Mouse (Mus musculus) layer of hippocampus, adult 2 months (tissue): ENCODE data around the gene Zkscan3. TPM values are rescaled to one million over a fixed set of nuclear protein-coding genes. Genes with fewer than 3 reads are reported as not detected.

Experiments used
- DNase-seq, 2 experiments: peaks; one replicate each; pipeline ENCODE4 v3.0.0; 2022; ENCODE audit warnings: low spot score in 2 of 2
- H3K27ac ChIP-seq: fragments of 200-600 bp; 2 replicates; pipeline ENCODE4 v1.8.1; 2022
- H3K4me3 ChIP-seq: fragments of 200-600 bp; 2 replicates; pipeline ENCODE4 v1.8.1; 2022; ENCODE audit warnings: mild to moderate bottlenecking
- CTCF ChIP-seq: fragments of 200-600 bp; conservative IDR thresholded peaks from 2 replicates; pipeline ENCODE4 v1.8.1; 2022; ENCODE audit warnings: antibody characterized with exemption, mild to moderate bottlenecking, moderate library complexity
- microRNA-seq, 2 experiments: library from miRNA; unstranded; fragments of <30 nt; microRNA quantifications; one replicate each; pipeline ENCODE4 v1.2.0; 2021
- total RNA-seq, 2 experiments: library from RNA; stranded (reverse); gene quantifications; 2 replicates each; pipeline ENCODE4 v1.2.3; 2021

Gene Zkscan3
- total RNA-seq, 2 experiments from 2014 or later = 36.0 to 43.5 TPM

DNA sequence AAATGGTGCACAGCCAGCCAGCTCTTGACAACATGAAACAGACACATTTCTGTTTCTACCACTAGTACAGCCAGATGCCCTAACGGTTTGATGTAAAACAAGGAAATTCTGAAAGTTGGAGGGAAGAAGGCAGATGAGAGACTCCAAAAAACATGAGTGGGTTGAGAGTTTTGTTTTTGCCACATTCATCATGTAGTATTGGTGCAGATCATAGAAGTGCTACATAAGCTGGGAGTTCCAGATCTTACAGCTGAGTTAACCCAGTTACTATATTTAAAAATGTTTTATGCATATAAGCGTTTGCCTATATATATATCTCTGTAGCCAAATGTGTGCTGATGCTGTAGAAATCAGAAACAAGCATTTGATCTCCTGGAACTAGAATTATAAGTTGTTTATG lies 29.9 kb downstream of the Zkscan3 start:
- no peak for TF ChIP-seq CTCF
- Histone ChIP-seq H3K4me3 (no peak overlapping the region), H3K27ac (no peak overlapping the region)
- no peak for DNase-seq

DNA sequence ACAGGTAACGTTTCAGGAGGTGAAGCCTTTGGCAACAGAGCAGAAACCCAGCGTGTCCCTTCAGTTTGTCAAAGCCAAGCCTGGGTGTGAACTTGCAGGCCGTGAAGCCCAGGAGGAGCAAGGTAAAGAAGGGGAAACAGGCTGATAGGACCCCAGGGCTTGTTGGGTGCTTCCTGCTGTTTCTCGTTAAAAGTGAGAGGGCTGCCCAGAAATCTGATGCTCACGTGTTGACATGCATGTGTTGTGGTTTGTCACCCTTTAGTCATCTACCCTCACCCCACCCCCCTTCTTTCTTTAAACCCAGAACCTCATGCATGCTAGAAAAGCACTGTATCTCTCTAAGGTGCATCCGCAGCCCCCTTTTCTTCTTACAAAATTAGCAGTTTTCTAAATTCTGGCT lies 35.9 kb downstream of the Zkscan3 start:
- no peak overlapping the region for H3K4me3 ChIP-seq
- no peak for TF ChIP-seq CTCF
- DNase-seq = no peak
- no peak overlapping the region for H3K27ac ChIP-seq

DNA sequence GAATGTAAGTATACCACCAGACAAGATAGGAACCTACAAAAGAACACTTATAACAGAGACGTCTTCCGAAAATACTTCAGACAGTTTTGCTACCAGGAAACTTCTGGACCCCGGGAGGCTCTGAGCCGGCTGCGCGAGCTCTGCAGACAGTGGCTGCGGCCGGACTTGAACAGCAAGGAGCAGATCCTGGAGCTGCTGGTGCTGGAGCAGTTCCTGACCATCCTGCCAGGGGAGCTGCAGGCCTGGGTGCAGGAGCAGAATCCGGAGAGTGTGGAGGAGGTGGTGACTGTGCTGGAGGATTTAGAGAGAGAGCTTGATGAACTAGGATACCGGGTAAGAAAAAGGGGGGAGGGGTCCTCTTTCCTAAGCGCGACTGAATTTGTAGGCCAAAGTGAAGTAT lies 38.8 kb downstream of the Zkscan3 start:
- TF ChIP-seq CTCF = no peak
- H3K27ac ChIP-seq = no peak overlapping the region
- DNase-seq = no peak
- peak overlapping the region; percentile 100 for H3K4me3 ChIP-seq

DNA sequence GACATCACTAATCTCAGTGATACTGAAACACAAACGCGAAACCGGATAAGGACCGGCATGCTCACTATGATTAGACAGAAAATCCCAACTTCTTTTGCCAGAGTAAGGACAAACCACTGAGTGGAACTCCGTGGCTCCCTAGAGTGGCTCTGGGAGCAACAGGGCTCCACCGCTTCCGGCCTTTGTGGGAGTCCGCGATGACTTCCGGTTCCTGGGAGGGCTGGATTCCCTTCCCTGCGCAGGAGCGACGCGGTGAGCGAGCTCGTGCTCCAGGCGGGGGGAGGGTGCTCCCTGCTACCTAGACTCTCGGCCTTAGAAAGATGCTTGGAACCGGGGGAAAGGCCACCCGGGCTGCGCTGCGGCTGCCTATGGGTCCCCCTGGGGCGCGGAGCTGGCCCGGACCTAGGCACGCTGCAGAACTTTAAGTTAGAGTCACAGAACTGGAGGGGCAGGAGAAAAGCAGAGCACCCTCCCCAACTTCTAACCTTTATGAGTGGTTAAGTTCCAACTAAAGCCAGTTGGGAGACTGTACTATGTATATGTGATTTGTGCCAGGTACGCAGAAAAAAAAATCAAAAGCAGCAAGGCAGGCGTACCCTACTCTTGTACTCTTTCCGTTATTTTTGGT lies 39.8 kb downstream of the Zkscan3 start, which contains the start of gene Zscan12:
TSS of gene Zscan12 (plus strand) at position 200 of the 628 bp plus-strand sequence.
- no peak for TF ChIP-seq CTCF
- peak; percentile 90 to 94 for DNase-seq

GRCm38 (mm10) chr13:21350593-21350992 lies 52.0 kb downstream of the Zkscan3 start:
- no peak for DNase-seq
- H3K27ac ChIP-seq = no peak overlapping the region
- H3K4me3 ChIP-seq = no peak overlapping the region
- no peak for TF ChIP-seq CTCF

More for the DNA sequence above, 39.8 kb downstream of the Zkscan3 start, which contains the start of gene Zscan12:
- peak within 1 kb of the TSS; percentile 87 for H3K27ac ChIP-seq
- peak within 1 kb of the TSS; percentile 100 for H3K4me3 ChIP-seq

DNA sequence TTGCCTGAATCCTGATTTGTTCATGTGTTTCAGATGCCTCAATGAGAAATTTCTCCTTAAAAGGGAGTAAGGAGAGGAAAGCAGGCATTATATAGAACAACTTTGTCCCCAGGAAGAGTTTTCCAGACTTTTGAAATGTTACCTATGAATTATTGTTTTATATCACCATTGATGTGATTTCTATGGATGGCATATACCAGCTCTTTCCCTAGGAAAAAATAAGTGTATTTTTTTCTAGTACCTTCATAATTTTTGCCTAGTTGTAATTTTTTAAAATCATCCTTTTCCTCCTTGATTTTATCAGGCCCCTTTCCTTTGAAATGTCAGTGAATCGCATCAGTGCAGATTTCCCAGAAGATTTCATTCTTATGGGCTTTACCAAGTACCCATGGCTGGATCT lies 55.9 kb downstream of the Zkscan3 start, which contains the start of gene Olfr1367:
TSS of gene Olfr1367 (plus strand) at position 301 of the 400 bp plus-strand sequence.
- Histone ChIP-seq H3K27ac (no peak within 1 kb of the TSS), H3K4me3 (no peak within 1 kb of the TSS)
- DNase-seq = no peak
- no peak for TF ChIP-seq CTCF

Small RNA genes within 50 kb of the gene (microRNA-seq; reads per million reads assigned to microRNA genes)
- gene Mir1896 (0 reads per million in 2 experiments), gene Mir6942 (0 to 0.37 reads per million in 2 experiments)

Other genes with a start within 250 kb of the Zkscan3 start
- gene Trim27, start 223.3 kb downstream of the Zkscan3 start, total RNA-seq = 10 to 100 TPM; 38.7 to 39.9 TPM
- gene Gpx5, start 110.0 kb downstream of the Zkscan3 start, total RNA-seq = not detected
- not detected for gene Gpx6, start 90.6 kb downstream of the Zkscan3 start, total RNA-seq
- gene Olfr1367, start 55.8 kb downstream of the Zkscan3 start, total RNA-seq = not detected
- 1 to 10 TPM; 9.4 to 10.0 TPM for gene Zscan12, start 39.9 kb downstream of the Zkscan3 start, total RNA-seq
- 1 to 10 TPM; 1.1 to 1.6 TPM for gene Pgbd1, start 38.3 kb upstream of the Zkscan3 start, total RNA-seq
- gene Zscan26, start 51.0 kb upstream of the Zkscan3 start, total RNA-seq = 10 to 100 TPM; 55.4 to 55.9 TPM
- under 1 TPM; 0.56 to 0.92 TPM for gene Nkapl, start 65.8 kb upstream of the Zkscan3 start, total RNA-seq
- gene Zkscan4, start 76.2 kb upstream of the Zkscan3 start, total RNA-seq = 1 to 10 TPM; 6.5 TPM
- gene Gm10065, start 76.7 kb upstream of the Zkscan3 start, total RNA-seq = not detected
- 10 to 100 TPM; 19.4 to 21.2 TPM for gene AK157302, start 92.5 kb upstream of the Zkscan3 start, total RNA-seq
- 10 to 100 TPM; 59.2 to 60.9 TPM for gene Gm11273, start 98.7 kb upstream of the Zkscan3 start, total RNA-seq
- 10 to 100 TPM; 20.2 to 23.4 TPM for gene Zkscan8, start 128.4 kb upstream of the Zkscan3 start, total RNA-seq
- gene Olfr1366, start 140.1 kb upstream of the Zkscan3 start, total RNA-seq = not detected
- gene Olfr1535, start 157.1 kb upstream of the Zkscan3 start, total RNA-seq = not detected
- not detected for gene Olfr1364, start 179.0 kb upstream of the Zkscan3 start, total RNA-seq
- gene Olfr1362, start 211.3 kb upstream of the Zkscan3 start, total RNA-seq = not detected
- gene Olfr11, start 239.8 kb upstream of the Zkscan3 start, total RNA-seq = not detected